Mouse (Mus musculus) C2C12 (cell line): Measurements from ENCODE around the gene Tmem45a2. TPM values are rescaled to one million over a fixed set of nuclear protein-coding genes. Genes with fewer than 3 reads are reported as not detected.

Experiments used
- H3K27me3 ChIP-seq: one replicate; pipeline ENCODE4 v1.6.1; 2011; ENCODE audit not compliant: control insufficient read depth, insufficient read depth, insufficient read length
- H3K36me3 ChIP-seq: one replicate; pipeline ENCODE4 v1.6.1; 2011; ENCODE audit not compliant: control insufficient read depth, insufficient read depth
- H3K4me3 ChIP-seq: one replicate; pipeline ENCODE4 v1.5.1; 2011; ENCODE audit warnings: mild to moderate bottlenecking, control low read depth; ENCODE audit not compliant: poor library complexity, insufficient read depth, severe bottlenecking
- H3K79me2 ChIP-seq: one replicate; pipeline ENCODE4 v1.6.1; 2011; ENCODE audit not compliant: control insufficient read depth, insufficient read depth
- H3K79me3 ChIP-seq: one replicate; pipeline ENCODE4 v1.6.1; 2011; ENCODE audit warnings: low read depth, control low read depth
- H3ac ChIP-seq: one replicate; pipeline ENCODE3; 2011; ENCODE audit warnings: low read depth; ENCODE audit not compliant: control insufficient read depth, insufficient read length
- CEBPB ChIP-seq: IDR thresholded peaks from one replicate; pipeline ENCODE4 v1.6.1; 2011; ENCODE audit warnings: low read depth, mild to moderate bottlenecking, control low read depth, moderate library complexity
- CTCF ChIP-seq: IDR thresholded peaks from one replicate; pipeline ENCODE4 v1.5.1; 2011; ENCODE audit not compliant: control insufficient read depth, insufficient read depth, insufficient read length
- FOSL1 ChIP-seq: IDR thresholded peaks from one replicate; pipeline ENCODE4 v1.8.0; 2011; ENCODE audit warnings: mild to moderate bottlenecking, low read length; ENCODE audit not compliant: poor library complexity, insufficient read depth, severe bottlenecking
- MAX ChIP-seq: IDR thresholded peaks from one replicate; pipeline ENCODE4 v1.6.1; 2011; ENCODE audit warnings: mild to moderate bottlenecking, control low read depth
- MYOD1 ChIP-seq: IDR thresholded peaks from one replicate; pipeline ENCODE4 v1.6.1; 2011; ENCODE audit warnings: low read depth; ENCODE audit not compliant: control insufficient read depth, insufficient read length
- MYOG ChIP-seq: IDR thresholded peaks from one replicate; pipeline ENCODE4 v1.6.1; 2011; ENCODE audit not compliant: control insufficient read depth, insufficient read length; ENCODE audit errors: extremely low read depth
- USF1 ChIP-seq: IDR thresholded peaks from one replicate; pipeline ENCODE4 v1.6.1; 2011; ENCODE audit warnings: low read depth, mild to moderate bottlenecking, control low read depth, moderate library complexity
- polyA plus RNA-seq: library from polyadenylated mRNA; unstranded; fragments of >200 nt; fragmentation: generic; extraction: Trizol; gene quantifications from one replicate; pipeline ENCODE4 v1.2.1, GENCODE M21; 2012; ENCODE audit warnings: missing spikeins

Tmem45a2 gene
- polyA plus RNA-seq, 1 experiment: not detected

DNA sequence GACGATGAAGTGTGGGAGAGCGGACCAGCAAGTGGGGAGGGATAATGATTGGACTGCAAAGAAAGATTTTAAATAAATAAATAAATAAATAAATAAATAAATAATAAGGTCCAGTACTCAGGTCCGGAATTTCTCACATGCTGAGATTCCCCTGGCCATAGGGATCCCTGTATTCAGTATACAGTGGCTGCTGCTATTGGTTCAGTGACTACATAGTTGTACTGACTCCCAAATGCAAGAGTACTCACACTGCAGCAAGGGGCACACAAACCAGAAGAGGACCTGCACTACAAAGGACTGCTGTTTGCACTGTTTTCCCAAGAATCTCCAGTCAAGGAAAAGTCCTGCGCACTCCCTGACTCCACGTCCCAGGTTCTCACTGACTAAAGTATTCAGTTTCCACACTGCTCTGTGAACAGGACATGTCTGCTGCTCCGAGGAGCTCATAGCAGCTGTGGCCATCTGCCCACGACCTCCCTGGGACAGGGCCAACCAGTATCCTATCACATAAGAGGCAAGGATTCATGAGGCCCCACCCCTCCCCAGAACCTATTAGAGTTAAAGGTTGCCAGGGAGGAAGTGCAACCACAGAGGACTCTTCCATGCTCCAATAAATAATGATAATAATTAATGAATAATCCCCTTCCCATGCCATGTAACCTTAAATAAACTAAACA lies 27.4 kb upstream of the Tmem45a2 start:
- Histone ChIP-seq H3K79me3 (no peaks in the 10 kb centered on the region), H3K4me3 (no peak overlapping the region), H3K79me2 (no peaks in the 10 kb centered on the region), H3K27me3 (peaks cover 8% of the 10 kb centered on the region), H3K36me3 (no peaks in the 10 kb centered on the region), H3ac (no peak overlapping the region)
- TF ChIP-seq USF1 (no peak), MYOD1 (no peak), CEBPB (no peak), CTCF (no peak), MAX (no peak), MYOG (no peak), FOSL1 (no peak)

DNA sequence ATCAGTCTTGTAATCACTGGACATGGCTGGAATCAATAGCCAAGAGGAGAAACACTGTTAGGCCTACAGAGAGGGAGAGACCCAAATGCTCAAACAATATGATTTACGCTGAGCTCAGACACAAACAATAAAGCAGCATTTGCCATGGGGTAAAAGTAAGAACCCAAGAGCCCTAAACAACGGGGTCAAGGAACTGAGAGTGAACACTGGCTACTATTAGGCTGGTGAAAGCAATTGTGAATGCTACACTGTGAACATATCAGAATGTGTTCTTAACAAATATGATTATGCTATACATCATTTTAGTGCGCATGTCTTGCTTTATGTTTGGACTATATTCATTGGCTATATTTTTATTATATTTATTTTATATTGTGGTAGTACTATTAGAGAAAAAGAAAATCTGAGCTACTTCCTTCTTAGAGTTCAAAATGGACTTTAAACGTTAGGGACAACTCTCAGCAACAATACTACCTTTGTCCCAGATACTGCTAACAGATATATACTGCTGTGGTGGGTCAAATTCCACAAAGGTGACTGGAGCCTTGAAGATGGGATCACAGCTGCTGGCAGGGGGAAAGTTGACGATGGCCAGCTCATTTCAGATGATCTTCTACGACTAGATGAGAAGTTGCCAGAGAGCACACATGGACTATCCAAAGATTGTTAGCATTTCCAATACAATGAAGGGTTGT lies 21.9 kb upstream of the Tmem45a2 start:
- no peak overlapping the region for H3K4me3 ChIP-seq
- no peaks in the 10 kb centered on the region for H3K79me2 ChIP-seq
- H3ac ChIP-seq: no peak overlapping the region
- H3K36me3 ChIP-seq: no peaks in the 10 kb centered on the region
- TF ChIP-seq MAX: no peak
- TF ChIP-seq FOSL1: no peak
- TF ChIP-seq USF1: no peak
- no peak for TF ChIP-seq CTCF
- TF ChIP-seq MYOG: no peak
- TF ChIP-seq MYOD1: no peak
- no peak for TF ChIP-seq CEBPB
- peaks cover 8% of the 10 kb centered on the region for H3K27me3 ChIP-seq
- no peaks in the 10 kb centered on the region for H3K79me3 ChIP-seq

DNA sequence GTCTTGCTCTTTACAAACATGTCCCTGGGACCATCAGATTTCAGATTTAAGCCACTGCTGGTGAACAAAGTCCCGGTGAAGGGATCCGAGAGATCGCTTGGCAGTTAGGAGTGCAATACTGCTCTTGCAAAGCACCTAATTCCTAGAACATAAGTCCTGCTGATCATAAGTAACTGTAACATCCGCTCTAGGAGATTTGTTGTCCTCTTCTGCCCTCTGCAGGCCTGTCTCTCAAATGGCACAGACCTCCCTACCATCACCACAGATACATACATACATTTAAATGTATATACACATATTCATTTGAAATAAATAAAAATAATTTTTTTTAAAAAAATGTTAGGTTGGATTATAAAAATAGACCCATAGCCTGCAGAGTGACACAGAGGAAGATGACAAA lies 21.3 kb upstream of the Tmem45a2 start:
- Histone ChIP-seq H3K4me3 (no peak overlapping the region), H3K27me3 (peaks cover 8% of the 10 kb centered on the region), H3K79me2 (no peaks in the 10 kb centered on the region), H3ac (no peak overlapping the region), H3K36me3 (no peaks in the 10 kb centered on the region), H3K79me3 (no peaks in the 10 kb centered on the region)
- TF ChIP-seq USF1 (no peak), CTCF (peak; percentile 24), MYOD1 (no peak)

DNA sequence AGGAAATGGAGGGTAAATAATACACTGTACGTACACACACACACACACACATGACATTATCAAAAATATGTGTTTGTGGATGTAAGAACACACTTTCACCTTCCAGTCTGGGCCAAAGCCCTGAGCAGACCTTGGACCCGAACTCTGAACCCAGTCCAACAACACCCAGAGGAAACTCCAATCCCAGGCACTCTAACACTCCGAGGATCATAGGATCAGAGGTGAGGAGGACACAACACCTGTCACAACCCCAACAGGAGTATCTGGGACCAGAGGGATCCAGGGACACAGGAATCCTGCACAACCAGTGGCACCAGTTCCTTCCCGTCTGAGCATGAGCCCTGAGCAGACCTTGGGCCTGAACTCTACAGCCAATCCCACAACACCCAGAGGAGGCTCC lies 8.4 kb upstream of the Tmem45a2 start:
- no peaks in the 10 kb centered on the region for H3K36me3 ChIP-seq
- no peak for TF ChIP-seq MYOD1
- TF ChIP-seq FOSL1: no peak
- no peaks in the 10 kb centered on the region for H3K27me3 ChIP-seq
- H3ac ChIP-seq: no peak overlapping the region
- no peaks in the 10 kb centered on the region for H3K79me2 ChIP-seq
- H3K4me3 ChIP-seq: no peak overlapping the region
- H3K79me3 ChIP-seq: no peaks in the 10 kb centered on the region

DNA sequence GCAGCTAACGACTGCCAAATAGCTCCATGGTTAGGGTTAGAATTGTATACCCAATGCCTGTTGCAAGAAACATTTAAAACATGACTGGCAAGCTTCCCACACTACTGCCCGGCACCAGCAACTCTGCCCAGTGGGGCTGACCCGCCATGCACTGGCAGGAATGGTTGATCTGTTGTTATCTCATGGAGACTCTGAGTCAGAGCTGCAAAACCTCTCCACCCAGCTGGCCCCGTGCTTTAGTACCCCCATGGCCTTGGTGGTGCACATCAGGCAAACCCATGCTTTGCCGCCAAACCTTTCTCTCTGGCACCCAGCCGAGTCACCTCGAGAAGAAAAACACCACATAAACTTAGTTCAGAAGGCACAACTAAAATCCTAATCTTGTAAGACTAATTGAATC lies 4.8 kb upstream of the Tmem45a2 start:
- no peaks in the 10 kb centered on the region for H3K27me3 ChIP-seq
- H3K79me2 ChIP-seq: no peaks in the 10 kb centered on the region
- H3ac ChIP-seq: no peak overlapping the region
- no peaks in the 10 kb centered on the region for H3K79me3 ChIP-seq
- TF ChIP-seq MYOD1 (no peak), USF1 (no peak), CEBPB (no peak), MYOG (no peak), MAX (no peak), CTCF (no peak), FOSL1 (no peak)
- H3K36me3 ChIP-seq: no peaks in the 10 kb centered on the region
- no peak overlapping the region for H3K4me3 ChIP-seq

DNA sequence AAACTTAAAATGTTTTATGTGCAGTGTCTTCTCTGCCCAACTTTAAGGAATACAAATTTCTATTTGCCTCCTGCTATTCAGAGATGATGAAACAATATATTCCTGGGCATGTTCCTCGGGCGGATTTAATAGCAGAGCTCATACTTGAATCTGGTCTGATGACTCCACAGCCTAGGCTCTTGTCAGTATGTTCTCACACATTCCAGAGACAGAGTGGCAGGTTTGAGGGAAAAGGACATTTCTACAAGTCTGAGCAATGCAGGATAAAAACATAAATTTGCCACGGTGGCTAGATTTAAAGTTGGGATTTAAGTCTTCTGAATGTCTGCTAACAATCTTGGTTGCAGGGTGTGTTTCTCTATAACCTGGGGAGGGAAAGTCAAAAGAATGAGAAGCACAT lies 9.1 kb downstream of the Tmem45a2 start:
- Histone ChIP-seq H3K36me3 (no peaks in the 10 kb centered on the region), H3K79me3 (no peaks in the 10 kb centered on the region), H3K27me3 (no peaks in the 10 kb centered on the region), H3ac (no peak overlapping the region), H3K4me3 (no peak overlapping the region), H3K79me2 (no peaks in the 10 kb centered on the region)
- TF ChIP-seq CTCF: no peak
- no peak for TF ChIP-seq USF1
- TF ChIP-seq CEBPB: no peak
- no peak for TF ChIP-seq MYOD1
- no peak for TF ChIP-seq MYOG
- TF ChIP-seq MAX: no peak
- TF ChIP-seq FOSL1: no peak

DNA sequence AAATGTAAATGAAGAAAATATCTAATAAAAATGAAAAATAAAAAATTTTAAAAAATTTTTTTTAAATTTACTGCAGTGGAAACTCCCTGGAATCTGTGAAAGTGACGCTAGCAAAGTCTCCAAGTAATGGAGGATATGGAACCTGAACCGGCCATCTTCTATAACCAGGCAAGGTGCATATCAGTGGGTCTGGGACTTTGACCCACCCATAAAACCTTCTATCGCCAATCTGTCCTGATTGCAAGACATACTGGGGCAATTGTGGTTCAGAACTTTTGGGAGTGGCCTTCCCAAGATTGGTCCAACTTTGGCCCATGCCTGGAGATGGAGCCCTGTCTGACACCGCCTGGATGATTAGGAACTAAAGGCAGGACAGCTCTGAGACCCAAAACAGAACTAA lies 14.2 kb downstream of the Tmem45a2 start:
- H3K79me2 ChIP-seq: no peaks in the 10 kb centered on the region
- H3ac ChIP-seq: no peak overlapping the region
- H3K4me3 ChIP-seq: no peak overlapping the region
- TF ChIP-seq MYOD1 (no peak), FOSL1 (no peak)
- no peaks in the 10 kb centered on the region for H3K27me3 ChIP-seq
- no peaks in the 10 kb centered on the region for H3K79me3 ChIP-seq
- H3K36me3 ChIP-seq: no peaks in the 10 kb centered on the region
